ENCODE assay signal across 11 mouse cellular contexts in the genomic region with DNA sequence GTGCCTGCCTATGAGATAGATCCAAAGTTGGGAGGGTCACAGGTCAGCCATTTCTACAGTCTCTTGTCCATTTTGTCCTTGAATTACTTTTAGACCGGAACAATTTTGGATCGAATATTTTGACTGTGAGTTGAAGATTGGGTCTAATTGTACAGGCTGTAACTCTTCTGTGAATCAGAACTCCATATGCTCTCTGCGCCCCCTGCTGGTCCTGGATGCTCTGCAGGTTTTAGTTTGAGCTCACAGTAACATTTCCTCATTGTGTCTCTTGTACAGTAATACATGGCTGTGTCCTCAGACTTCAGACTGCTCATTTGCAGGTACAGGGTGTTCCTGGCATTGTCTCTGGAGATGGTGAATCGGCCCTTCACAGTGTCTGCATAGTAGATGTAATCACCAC.
DNase-seq lines count a peak whose midpoint lies in the region; ATAC-seq and TF ChIP-seq lines count a peak whose summit lies in the region.
"Had no signal": no experiment of that assay in that cellular context is flagged by ENCODE, and none has a peak within 500 bp of the region (broad histone marks: within the 10 kb centered on the region; RNA-seq: fewer than 3 reads in every experiment).

No protein-coding gene starts in this region.

- no peak for TF ChIP-seq POLR2A in bone marrow macrophage, adult 2 months (IDR thresholded peaks at IDR 0.05; ENCODE audit: borderline replicate concordance, low read depth, low read length)

- no peak overlapping the region for H3K27ac ChIP-seq in heart, postnatal 0 days (ENCODE audit: low read depth)
- H3K27ac ChIP-seq in heart, embryonic 12.5 days (ENCODE audit: poor library complexity, severe bottlenecking) = no peak overlapping the region
- H3K27ac ChIP-seq in lung, postnatal 0 days (ENCODE audit: low read length) = no peak overlapping the region
- no peak overlapping the region for H3K27ac ChIP-seq in bone marrow macrophage, adult 2 months (ENCODE audit: insufficient read depth, low read depth, low read length)
- H3K27ac ChIP-seq: gastrocnemius, adult 2 months; liver, embryonic 14.5 days had no signal

- WGBS in heart, postnatal 0 days = 48% methylated on average over 4 of the region's 4 CpGs
- 53% methylated on average over 4 of the region's 4 CpGs for WGBS in heart, embryonic 12.5 days
- 68% methylated on average over 4 of the region's 4 CpGs for WGBS in lung, postnatal 0 days

- ATAC-seq in heart, postnatal 0 days (ENCODE audit: insufficient read depth, low read depth) = no peak
- no peak for ATAC-seq in heart, embryonic 12.5 days (ENCODE audit: insufficient number of reproducible peaks, low FRiP score)
- ATAC-seq in lung, postnatal 0 days = no peak
- ATAC-seq: Patski had no signal

- H3K36me3 ChIP-seq in heart, postnatal 0 days (replicated peaks; ENCODE audit: control insufficient read depth, insufficient read depth, low read length) = no peaks in the 10 kb centered on the region
- H3K36me3 ChIP-seq in heart, embryonic 12.5 days = no peaks in the 10 kb centered on the region
- H3K36me3 ChIP-seq in lung, postnatal 0 days (ENCODE audit: insufficient read depth, low read length) = no peaks in the 10 kb centered on the region

- no peaks in the 10 kb centered on the region for H3K27me3 ChIP-seq in heart, postnatal 0 days (ENCODE audit: control insufficient read depth, insufficient read depth, low read length)
- no peaks in the 10 kb centered on the region for H3K27me3 ChIP-seq in heart, embryonic 12.5 days (replicated peaks)
- H3K27me3 ChIP-seq in lung, postnatal 0 days (replicated peaks; ENCODE audit: insufficient read depth, low read length) = no peaks in the 10 kb centered on the region
- H3K27me3 ChIP-seq: Patski had no signal

- 0 out of 2 replicates have a peak, but pooled peaks cover 4% of the 10 kb centered on the region for H3K9me3 ChIP-seq in heart, postnatal 0 days (replicated peaks; ENCODE audit: control insufficient read depth, low read length)
- peaks cover 8% of the 10 kb centered on the region for H3K9me3 ChIP-seq in heart, embryonic 12.5 days (replicated peaks)
- H3K9me3 ChIP-seq in lung, postnatal 0 days (ENCODE audit: low read length) = no peaks in the 10 kb centered on the region

- TF ChIP-seq EP300 in heart, postnatal 0 days (IDR thresholded peaks at IDR 0.05; ENCODE audit: low read depth) = no peak
- TF ChIP-seq EP300 in lung, postnatal 0 days (IDR thresholded peaks at IDR 0.05) = no peak

- no peak overlapping the region for H3K9ac ChIP-seq in heart, postnatal 0 days (replicated peaks; ENCODE audit: low read depth, low read length)
- no peak overlapping the region for H3K9ac ChIP-seq in heart, embryonic 12.5 days
- no peak overlapping the region for H3K9ac ChIP-seq in lung, postnatal 0 days (replicated peaks; ENCODE audit: low read depth)
- H3K9ac ChIP-seq: liver, embryonic 14.5 days had no signal

- DNase-seq in heart, postnatal 0 days (ENCODE audit: low spot score) = no peak
- DNase-seq in lung, postnatal 36 days = peak; percentile 2
- DNase-seq in lung, postnatal 0 days (ENCODE audit: low spot score) = no peak
- peak; percentile 35 for DNase-seq in thymus, postnatal 0 days (ENCODE audit: low spot score)
- no peak for DNase-seq in left cerebral cortex, adult 11 months (ENCODE audit: low spot score)
- DNase-seq in urinary bladder, postnatal 36 days (ENCODE audit: low spot score in 2 of 2) = no peak
- DNase-seq: gastrocnemius, adult 2 months had no signal

- no peak overlapping the region for H3K4me3 ChIP-seq in heart, postnatal 0 days (ENCODE audit: low read depth, low read length)
- no peak overlapping the region for H3K4me3 ChIP-seq in heart, embryonic 12.5 days
- no peak overlapping the region for H3K4me3 ChIP-seq in lung, postnatal 0 days (ENCODE audit: low read depth, low read length)
- H3K4me3 ChIP-seq in bone marrow macrophage, adult 2 months (ENCODE audit: insufficient read depth, low read length) = no peak overlapping the region
- H3K4me3 ChIP-seq: gastrocnemius, adult 2 months had no signal

- H3K4me2 ChIP-seq in heart, postnatal 0 days (ENCODE audit: low read depth, low read length) = no peak overlapping the region
- H3K4me2 ChIP-seq in heart, embryonic 12.5 days = no peak overlapping the region
- H3K4me2 ChIP-seq in lung, postnatal 0 days (replicated peaks; ENCODE audit: low read depth, low read length) = no peak overlapping the region

- H3K4me1 ChIP-seq in heart, postnatal 0 days (ENCODE audit: control insufficient read depth, insufficient read depth) = no peaks in the 10 kb centered on the region
- no peaks in the 10 kb centered on the region for H3K4me1 ChIP-seq in heart, embryonic 12.5 days (replicated peaks)
- no peaks in the 10 kb centered on the region for H3K4me1 ChIP-seq in lung, postnatal 0 days (ENCODE audit: insufficient read depth, low read depth, low read length)
- no peaks in the 10 kb centered on the region for H3K4me1 ChIP-seq in bone marrow macrophage, adult 2 months (ENCODE audit: control insufficient read depth, insufficient read depth, low read length)

- TF ChIP-seq CTCF in heart, postnatal 0 days (IDR thresholded peaks at IDR 0.05; ENCODE audit: low read depth) = peak; percentile 22; the same call in 1 of the 2 replicates
- no peak; the same call in 1 of the 2 replicates for TF ChIP-seq CTCF in lung, postnatal 0 days (IDR thresholded peaks at IDR 0.05)
- peak; percentile 19; the same call in 1 of the 2 replicates for TF ChIP-seq CTCF in bone marrow macrophage, adult 2 months (IDR thresholded peaks at IDR 0.05; ENCODE audit: low read depth, low read length)

Comparison
In these comparisons a context has a peak if more than half of its experiments do, and no peak if none do; other contexts are left out.
1. DNase-seq: peak in lung, postnatal 36 days (single experiment) and thymus, postnatal 0 days (single experiment); none in heart, postnatal 0 days (single experiment), lung, postnatal 0 days (single experiment), left cerebral cortex, adult 11 months (single experiment) and urinary bladder, postnatal 36 days (0 of 2).